Mouse (Mus musculus) forebrain, postnatal 0 days (tissue): ENCODE results near the gene Jun. TPM values are rescaled to one million over a fixed set of nuclear protein-coding genes. Genes with fewer than 3 reads are reported as not detected.

Experiments
- ATAC-seq: fragments of 200-750 bp; cut with Nextera tagmentation; 2 replicates; pipeline ENCODE4 v1.8.0; 2017; ENCODE audit warnings: mild to moderate bottlenecking, moderate library complexity
- DNase-seq: peaks from one replicate; pipeline ENCODE4 v3.0.0-alpha.2; 2015
- H3K27ac ChIP-seq: fragments of 300-500 bp; sonication (generic); 2 replicates; pipeline ENCODE4 v1.5.1; 2014; ENCODE audit warnings: low read depth, mild to moderate bottlenecking, antibody characterized with exemption, low read length, moderate library complexity, mixed read lengths
- H3K27me3 ChIP-seq: fragments of 300-500 bp; sonication (generic); 2 replicates; pipeline ENCODE4 v1.6.1; 2014; ENCODE audit warnings: mild to moderate bottlenecking, low read length, mixed read lengths; ENCODE audit not compliant: insufficient read depth
- H3K36me3 ChIP-seq: fragments of 300-500 bp; sonication (generic); 2 replicates; pipeline ENCODE4 v1.6.1; 2014; ENCODE audit warnings: mild to moderate bottlenecking, moderate library complexity; ENCODE audit not compliant: insufficient read depth
- H3K4me1 ChIP-seq: fragments of 300-500 bp; sonication (generic); 2 replicates; pipeline ENCODE4 v1.6.1; 2014; ENCODE audit warnings: antibody characterized with exemption; ENCODE audit not compliant: insufficient read depth
- H3K4me2 ChIP-seq: fragments of 300-500 bp; sonication (generic); 2 replicates; pipeline ENCODE4 v1.6.1; 2014; ENCODE audit warnings: low read depth, mild to moderate bottlenecking, moderate library complexity
- H3K4me3 ChIP-seq: fragments of 300-500 bp; sonication (generic); 2 replicates; pipeline ENCODE4 v1.5.1; 2014; ENCODE audit warnings: low read depth, low read length, mixed read lengths
- H3K9ac ChIP-seq: fragments of 300-500 bp; sonication (generic); 2 replicates; pipeline ENCODE4 v1.6.1; 2014; ENCODE audit warnings: mild to moderate bottlenecking
- H3K9me3 ChIP-seq: fragments of 300-500 bp; sonication (generic); 2 replicates; pipeline ENCODE4 v1.6.1; 2016; ENCODE audit warnings: low read length
- CTCF ChIP-seq: sonication (generic); IDR thresholded peaks from 2 replicates; pipeline ENCODE4 v1.5.1; 2016; ENCODE audit warnings: antibody characterized with exemption, control low read depth, low read depth
- WGBS: fragments of 180-500 bp; shearing (Covaris S2); extraction: QIAGEN DNeasy Blood & Tissue Kit; methylation state at CpG from one replicate; pipeline ENCODE4 v1.1.7; 2014; 5-methylcytosine and 5-hydroxymethylcytosine counted together
- polyA plus RNA-seq: library from polyadenylated mRNA; unstranded; fragments of >200 nt; fragmentation: Nextera tagmentation; extraction: Ambion mirVana; gene quantifications from 2 replicates; pipeline ENCODE4 v1.2.1, GENCODE M21; 2015
- total RNA-seq: library from RNA; depleted of rRNA; stranded (reverse); fragments of >200 nt; gene quantifications from 2 replicates; pipeline ENCODE4 v1.2.3, GENCODE M21; 2014

The Jun gene
- total and polyA plus RNA-seq, 2 experiments from 2014 or later: 42.9 to 50.1 TPM

GRCm38 (mm10) chr4:95012706-95013105 is 39.3 kb downstream of the Jun start:
- no peak for TF ChIP-seq CTCF
- Histone ChIP-seq H3K4me2 (no peak overlapping the region), H3K27me3 (no peaks in the 10 kb centered on the region), H3K9me3 (no peaks in the 10 kb centered on the region), H3K4me3 (no peak overlapping the region), H3K36me3 (no peaks in the 10 kb centered on the region), H3K27ac (no peak overlapping the region), H3K9ac (no peak overlapping the region), H3K4me1 (no peaks in the 10 kb centered on the region)
- ATAC-seq (no peak), DNase-seq (no peak)
- 56% methylated on average over 1 of the region's 1 CpGs for whole genome bisulfite sequencing

GRCm38 (mm10) chr4:95012256-95012655 is 39.8 kb downstream of the Jun start:
- ATAC-seq (no peak), DNase-seq (no peak)
- TF ChIP-seq CTCF: no peak
- Histone ChIP-seq H3K9ac (no peak overlapping the region), H3K4me2 (no peak overlapping the region), H3K4me1 (no peaks in the 10 kb centered on the region), H3K36me3 (no peaks in the 10 kb centered on the region), H3K9me3 (no peaks in the 10 kb centered on the region), H3K27me3 (no peaks in the 10 kb centered on the region), H3K4me3 (no peak overlapping the region), H3K27ac (no peak overlapping the region)

- Histone ChIP-seq H3K9me3 (no peaks in the 10 kb centered on the region), H3K4me1 (no peaks in the 10 kb centered on the region), H3K27me3 (no peaks in the 10 kb centered on the region), H3K4me2 (0 out of 2 replicates have a peak overlapping the region, but pooled peaks have one; percentile 5), H3K4me3 (no peak overlapping the region), H3K9ac (no peak overlapping the region), H3K27ac (no peak overlapping the region), H3K36me3 (no peaks in the 10 kb centered on the region)
- DNase-seq: peak; percentile 90
- TF ChIP-seq CTCF: peak; percentile 95
- WGBS: 41% methylated on average over 13 of the region's 13 CpGs
- ATAC-seq: peak; percentile 87
Observed at GRCm38 (mm10) chr4:95008175-95009057, 43.6 kb downstream of the Jun start.

GRCm38 (mm10) chr4:95007759-95008158 is 44.3 kb downstream of the Jun start:
- no peaks in the 10 kb centered on the region for H3K9me3 ChIP-seq
- no peaks in the 10 kb centered on the region for H3K36me3 ChIP-seq
- ATAC-seq (peak; percentile 32), DNase-seq (no peak)
- 0 out of 2 replicates have a peak overlapping the region, but pooled peaks have one; percentile 18 for H3K9ac ChIP-seq
- no peak for TF ChIP-seq CTCF
- 0 out of 2 replicates have a peak overlapping the region, but pooled peaks have one; percentile 5 for H3K4me2 ChIP-seq
- no peak overlapping the region for H3K4me3 ChIP-seq
- H3K27ac ChIP-seq: no peak overlapping the region
- 29% methylated on average over 8 of the region's 8 CpGs for WGBS
- H3K4me1 ChIP-seq: no peaks in the 10 kb centered on the region
- H3K27me3 ChIP-seq: no peaks in the 10 kb centered on the region

- no peak for DNase-seq
- no peak for TF ChIP-seq CTCF
- 54% methylated on average over 6 of the region's 6 CpGs for WGBS
- ATAC-seq: no peak
- H3K4me2 ChIP-seq: no peak overlapping the region
- no peaks in the 10 kb centered on the region for H3K4me1 ChIP-seq
- no peak overlapping the region for H3K9ac ChIP-seq
- H3K27ac ChIP-seq: no peak overlapping the region
- H3K36me3 ChIP-seq: no peaks in the 10 kb centered on the region
- H3K9me3 ChIP-seq: no peaks in the 10 kb centered on the region
- no peak overlapping the region for H3K4me3 ChIP-seq
- H3K27me3 ChIP-seq: no peaks in the 10 kb centered on the region
Observed at GRCm38 (mm10) chr4:95005251-95005830, 46.7 kb downstream of the Jun start.

- Histone ChIP-seq H3K4me3 (no peak overlapping the region), H3K4me1 (no peaks in the 10 kb centered on the region), H3K36me3 (no peaks in the 10 kb centered on the region), H3K4me2 (no peak overlapping the region), H3K27me3 (no peaks in the 10 kb centered on the region), H3K9ac (no peak overlapping the region), H3K9me3 (no peaks in the 10 kb centered on the region), H3K27ac (no peak overlapping the region)
- DNase-seq (no peak), ATAC-seq (no peak)
- 58% methylated on average over 6 of the region's 6 CpGs for WGBS
- TF ChIP-seq CTCF: no peak
Observed at GRCm38 (mm10) chr4:95001043-95001775, 50.8 kb downstream of the Jun start.
